Mouse (Mus musculus) adrenal gland, postnatal 25 days (tissue): ENCODE data around the gene Ptpre. TPM values are rescaled to one million over a fixed set of nuclear protein-coding genes. Genes with fewer than 3 reads are reported as not detected.
A peak's percentile ranks its signal among the peaks of the same experiment; 100 is the strongest.
"Not testable (repeated sequence)": the region's sequence is repeated elsewhere in the genome, so short reads cannot be mapped to it uniquely, and the experiment has no call there.

ENCODE experiments used
- DNase-seq: peaks from one replicate; pipeline ENCODE4 v3.0.0; 2021; ENCODE audit warnings: mixed read lengths
- total RNA-seq: library from RNA; stranded (reverse); gene quantifications from 2 replicates; pipeline ENCODE4 v1.2.3, GENCODE M21; 2021

Gene Ptpre
- total RNA-seq, 1 experiment from 2014 or later = 6.5 TPM

DNA sequence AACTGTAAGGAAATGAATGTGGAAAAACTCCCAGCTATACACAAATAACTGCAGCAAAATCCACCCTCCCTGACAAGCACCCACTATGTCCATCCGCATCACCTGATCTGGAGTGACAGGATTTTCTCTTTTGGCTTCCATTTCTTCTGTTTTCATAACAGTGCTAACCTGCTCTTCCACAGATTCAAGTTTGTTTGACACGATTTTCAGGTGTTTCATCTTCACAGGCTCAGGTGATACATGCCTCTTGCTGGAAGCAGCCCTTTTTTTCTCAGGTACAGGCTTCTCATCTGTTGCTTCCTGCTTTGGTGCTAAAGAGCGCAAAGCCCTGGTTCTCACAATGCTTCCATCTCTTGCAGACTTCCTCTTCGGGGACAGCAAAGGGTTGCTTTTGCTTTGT is 156.8 kb downstream of the Ptpre start:
- DNase-seq = no peak

DNA sequence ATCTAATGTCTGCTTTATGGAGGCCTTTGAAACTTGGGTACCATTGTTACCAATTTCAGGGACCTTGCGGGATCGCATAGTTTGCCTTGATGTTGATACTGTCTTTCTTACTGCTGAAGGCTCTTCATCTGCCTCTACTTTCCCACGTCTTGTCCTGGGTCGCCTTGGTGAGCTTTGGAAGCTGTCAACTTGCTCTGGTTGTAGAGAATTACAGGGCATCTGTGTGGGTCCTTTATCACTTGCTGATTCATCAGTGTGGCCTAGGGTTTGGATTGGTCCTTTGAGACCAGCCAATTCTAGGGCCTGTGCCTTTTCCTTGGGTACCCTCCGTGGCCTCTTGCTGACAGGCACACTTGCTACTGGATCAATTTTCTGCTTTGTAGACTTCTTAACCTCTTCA is 157.5 kb downstream of the Ptpre start:
- DNase-seq = no peak

- DNase-seq = no peak
Measured at GRCm38 (mm10) chr7:135696127-135696526, 158.8 kb downstream of the Ptpre start.

DNA sequence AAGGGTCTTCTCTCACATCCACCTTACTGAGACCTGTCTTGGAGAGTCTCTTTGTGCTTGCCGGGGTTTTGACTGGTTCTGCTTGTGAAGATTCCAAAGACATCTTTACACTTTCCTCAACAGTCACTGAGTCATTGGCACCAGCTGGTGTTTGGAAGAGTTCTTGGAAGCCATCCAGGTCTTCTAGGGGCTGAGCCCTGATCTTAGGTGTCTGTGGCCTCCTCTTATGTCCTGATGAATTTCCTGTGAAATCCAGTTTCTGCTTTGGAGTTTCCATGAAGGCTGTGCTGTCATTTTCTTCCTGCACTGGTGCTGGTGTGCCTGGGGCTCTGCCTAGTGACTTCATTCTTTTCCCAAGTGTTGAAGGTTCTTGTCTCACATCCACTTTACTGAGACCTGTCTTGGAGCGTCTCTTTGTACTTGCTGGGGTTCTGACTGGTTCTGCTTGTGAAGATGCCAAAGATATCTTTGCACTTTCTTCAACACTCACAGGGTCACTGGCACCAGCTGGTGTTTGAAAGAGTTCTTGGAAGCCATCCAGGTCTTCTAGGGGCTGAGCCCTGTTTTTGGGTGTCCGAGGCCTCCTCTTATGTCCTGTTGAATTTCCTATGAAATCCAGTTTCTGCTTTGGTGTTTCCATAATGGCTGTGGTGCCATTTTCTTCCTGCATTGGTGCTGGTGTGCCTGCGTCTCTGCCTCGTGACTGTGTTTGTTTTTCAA is 159.9 kb downstream of the Ptpre start:
- not testable (repeated sequence) for DNase-seq

- DNase-seq = no peak
Measured at GRCm38 (mm10) chr7:135698362-135698761, 161.1 kb downstream of the Ptpre start.

DNA sequence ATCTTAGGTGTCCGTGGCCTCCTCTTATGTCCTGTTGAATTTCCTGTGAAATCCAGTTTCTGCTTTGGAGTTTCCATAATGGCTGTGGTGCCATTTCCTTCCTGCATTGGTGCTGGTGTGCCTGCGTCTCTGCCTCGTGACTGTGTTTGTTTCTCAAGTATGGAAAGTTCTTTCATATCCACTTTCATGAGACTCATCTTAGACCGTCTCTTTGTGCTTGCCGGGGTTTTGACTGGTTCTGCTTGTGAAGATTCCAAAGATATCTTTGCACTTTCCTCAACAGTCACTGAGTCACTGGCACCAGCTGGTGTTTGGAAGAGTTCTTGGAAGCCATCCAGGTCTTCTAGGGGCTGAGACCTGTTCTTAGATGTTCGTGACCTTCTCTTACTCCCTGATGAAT is 162.1 kb downstream of the Ptpre start:
- not testable (repeated sequence) for DNase-seq

GRCm38 (mm10) chr7:135703600-135704148 is 166.4 kb downstream of the Ptpre start:
- DNase-seq = no peak

GRCm38 (mm10) chr7:135704251-135704650 is 167.0 kb downstream of the Ptpre start:
- no peak for DNase-seq

DNA sequence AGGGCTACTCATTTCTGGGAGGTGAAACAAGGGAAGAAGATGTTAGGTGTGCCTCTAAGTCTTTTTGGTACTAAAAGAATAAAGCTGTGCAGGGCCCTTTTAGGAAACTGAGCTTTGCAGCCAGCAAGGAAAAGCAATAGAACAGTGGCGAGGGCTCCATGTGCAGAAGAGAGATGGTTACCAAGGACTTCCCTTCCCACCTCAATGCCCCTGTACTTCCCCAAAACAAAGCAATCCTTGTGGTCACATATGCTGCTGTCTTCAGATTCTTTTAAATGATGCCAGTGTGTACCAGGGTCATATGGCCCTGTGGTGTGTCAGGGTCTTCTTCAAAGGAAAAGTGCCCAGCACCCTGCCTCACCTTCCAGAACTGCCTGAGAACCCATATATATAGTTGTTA is 167.8 kb downstream of the Ptpre start:
- DNase-seq = no peak

DNA sequence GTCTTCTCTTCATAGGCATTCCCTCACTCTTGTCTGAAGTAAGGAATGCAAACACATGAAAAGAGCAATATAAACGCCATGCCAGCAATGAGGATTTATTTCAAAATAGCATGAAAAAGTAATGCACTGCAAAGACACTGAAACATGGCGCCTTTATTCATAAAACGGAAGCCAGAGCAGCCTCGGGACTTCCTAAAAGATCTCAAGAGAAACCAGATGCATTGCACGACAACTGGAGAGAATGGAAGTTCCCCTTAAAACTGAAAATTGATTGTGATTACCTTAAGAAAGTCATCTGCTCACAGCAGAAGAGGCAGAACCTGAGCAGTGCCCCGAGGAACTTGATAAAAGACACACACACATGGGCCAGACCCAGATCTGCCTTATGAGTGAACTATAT is 168.5 kb downstream of the Ptpre start:
- DNase-seq = no peak

GRCm38 (mm10) chr7:135710702-135711101 is 173.4 kb downstream of the Ptpre start:
- no peak for DNase-seq

DNA sequence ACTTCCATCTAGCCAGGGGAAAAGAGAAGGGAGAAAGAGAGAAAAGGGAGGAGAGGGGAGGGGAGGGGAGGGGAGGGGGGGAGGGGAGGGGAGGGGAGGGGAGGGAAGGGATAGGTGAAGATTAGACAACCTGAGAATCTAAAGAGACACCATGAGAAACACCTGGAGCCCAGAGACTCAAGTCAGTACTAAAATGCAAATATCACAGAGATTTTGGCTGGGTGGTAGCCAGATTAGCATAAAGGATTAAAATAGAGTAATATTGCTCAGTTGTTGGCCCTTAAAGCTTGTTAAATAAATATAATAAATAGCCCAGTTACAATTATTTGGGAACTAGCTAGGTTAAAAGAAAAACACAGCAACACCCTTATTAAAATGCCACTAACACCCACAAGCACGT is 175.3 kb downstream of the Ptpre start:
- DNase-seq = no peak

DNA sequence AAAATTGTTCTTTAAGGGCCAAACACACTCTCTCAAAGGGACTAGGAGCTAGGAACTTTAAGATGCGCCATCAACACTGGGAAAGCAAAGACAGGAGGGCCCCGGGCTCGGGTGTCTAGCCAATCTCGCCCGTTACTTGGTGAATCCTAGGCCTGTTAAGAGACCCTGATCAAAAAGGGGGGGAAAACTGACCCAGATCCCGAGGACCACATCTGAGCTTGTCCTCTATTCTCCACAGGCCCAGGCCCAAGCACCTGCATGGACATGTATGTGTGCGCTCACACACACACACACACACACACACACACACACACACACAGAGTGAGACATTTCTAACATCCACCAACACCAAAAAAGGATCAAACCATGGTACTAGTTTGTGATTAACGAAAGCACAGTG is 176.0 kb downstream of the Ptpre start:
- no peak for DNase-seq

- no peak for DNase-seq
Measured at GRCm38 (mm10) chr7:135715166-135715565, 177.9 kb downstream of the Ptpre start.

DNA sequence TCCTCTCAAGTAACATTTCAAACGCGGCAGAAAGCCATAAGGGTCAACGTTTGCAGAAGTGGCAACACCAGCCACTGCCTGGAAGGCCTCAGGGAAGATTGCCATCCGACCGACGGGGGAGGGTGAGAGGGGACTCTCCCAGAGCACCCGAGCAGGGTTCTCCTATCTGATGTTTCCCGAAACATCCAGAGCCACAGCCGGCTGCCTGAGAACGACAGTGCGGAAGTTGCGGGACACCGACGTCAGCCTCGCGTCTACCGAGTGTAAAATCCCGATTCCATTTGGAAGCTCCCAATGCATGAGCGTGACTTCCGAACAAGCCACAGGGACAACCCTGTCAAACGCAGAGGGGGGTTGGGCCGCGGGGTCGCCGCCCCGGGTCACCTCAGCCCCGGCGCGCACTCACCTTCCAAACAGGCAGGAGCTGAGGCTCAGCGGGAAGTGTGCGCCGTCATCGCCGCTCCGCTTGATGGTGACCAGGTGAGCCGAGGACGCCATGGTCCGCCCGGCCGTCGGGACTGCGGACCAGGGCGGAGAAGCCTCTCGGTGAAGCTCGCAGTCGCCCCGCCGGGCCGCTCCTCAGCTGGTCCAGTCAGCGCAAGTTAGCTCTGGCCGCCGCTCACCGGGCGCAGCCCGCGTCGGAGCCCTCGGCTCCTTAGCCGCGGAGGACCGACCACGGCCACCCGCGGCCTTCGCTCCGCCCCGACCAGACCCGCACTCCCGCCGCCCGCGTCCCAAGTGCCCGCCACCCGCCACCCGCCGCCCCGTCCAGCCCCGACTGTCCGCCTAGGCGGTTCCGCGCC is 178.6 kb downstream of the Ptpre start, which contains the start of gene Mki67:
TSS of gene Mki67 (minus strand) at position 720 of the 803 bp plus-strand sequence.
- DNase-seq = peak; percentile 23

GRCm38 (mm10) chr7:135716445-135716877 is 179.2 kb downstream of the Ptpre start:
- DNase-seq = peak; percentile 90

DNA sequence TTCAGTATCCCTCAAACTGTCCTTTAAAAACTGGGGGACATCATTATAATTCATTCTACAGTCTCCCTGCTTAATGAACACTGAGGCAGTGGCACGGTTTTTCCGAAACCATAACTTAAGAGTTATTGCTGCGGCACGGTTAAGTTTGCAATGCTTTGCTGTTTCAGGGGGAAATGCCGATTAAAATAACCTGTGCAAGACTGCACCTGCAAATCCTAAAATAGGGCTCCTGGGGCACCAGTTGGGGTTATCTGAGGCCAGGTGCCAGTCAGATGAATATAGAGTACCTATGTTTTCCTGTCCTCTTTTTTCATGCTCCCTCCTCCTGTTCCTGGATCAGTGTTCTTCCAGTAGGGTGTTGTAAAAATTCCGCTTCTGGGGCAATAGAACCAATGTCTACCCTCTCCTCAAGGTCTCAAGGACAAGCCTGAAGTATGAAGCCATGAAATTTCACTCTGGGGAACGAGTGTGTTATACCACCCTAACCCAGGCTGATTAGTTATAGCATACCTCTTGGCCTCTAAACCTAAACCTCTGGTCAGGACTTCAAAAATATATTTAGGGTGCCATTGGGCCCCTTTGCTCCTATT is 179.8 kb downstream of the Ptpre start:
- DNase-seq = no peak

GRCm38 (mm10) chr7:135721436-135721992 is 184.2 kb downstream of the Ptpre start:
- DNase-seq = no peak

DNA sequence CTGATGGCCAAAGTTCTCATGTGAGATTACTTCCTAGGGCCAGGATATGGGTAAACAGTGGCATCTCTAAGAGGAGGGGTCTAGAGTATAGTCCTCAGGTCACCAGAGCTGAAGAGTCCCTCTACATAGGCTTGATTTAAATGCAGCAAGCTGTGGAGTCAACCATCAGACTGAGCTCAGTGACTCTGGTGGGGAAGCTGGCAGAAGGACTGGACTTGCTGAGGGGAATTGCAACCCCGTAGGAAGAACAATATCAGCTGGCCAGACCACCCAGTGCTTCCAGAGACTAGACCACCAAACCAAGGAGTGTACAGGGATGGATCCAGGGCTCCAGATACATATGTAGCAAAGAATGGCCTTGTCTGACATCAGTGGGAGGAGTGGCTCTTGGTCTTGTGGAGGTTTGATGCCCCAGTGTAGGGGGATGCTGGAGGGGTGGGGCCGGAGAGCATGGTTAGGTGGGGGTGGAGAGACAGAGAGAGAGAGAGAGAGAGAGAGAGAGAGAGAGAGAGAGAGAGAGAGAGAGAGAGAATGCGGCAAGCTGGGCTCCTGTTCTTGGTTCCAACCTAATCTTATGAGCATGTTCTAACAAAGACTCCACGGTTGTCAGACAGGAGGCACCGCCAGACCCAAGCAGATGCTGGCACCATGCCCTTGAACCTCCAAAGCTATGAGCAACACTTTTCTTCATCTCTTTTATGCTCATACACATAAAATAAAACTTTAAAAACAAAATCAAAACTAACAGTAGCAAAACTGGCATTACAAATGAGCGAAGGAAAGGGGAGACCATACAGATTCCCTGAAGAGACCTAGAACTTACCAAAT is 184.9 kb downstream of the Ptpre start:
- DNase-seq = no peak

DNA sequence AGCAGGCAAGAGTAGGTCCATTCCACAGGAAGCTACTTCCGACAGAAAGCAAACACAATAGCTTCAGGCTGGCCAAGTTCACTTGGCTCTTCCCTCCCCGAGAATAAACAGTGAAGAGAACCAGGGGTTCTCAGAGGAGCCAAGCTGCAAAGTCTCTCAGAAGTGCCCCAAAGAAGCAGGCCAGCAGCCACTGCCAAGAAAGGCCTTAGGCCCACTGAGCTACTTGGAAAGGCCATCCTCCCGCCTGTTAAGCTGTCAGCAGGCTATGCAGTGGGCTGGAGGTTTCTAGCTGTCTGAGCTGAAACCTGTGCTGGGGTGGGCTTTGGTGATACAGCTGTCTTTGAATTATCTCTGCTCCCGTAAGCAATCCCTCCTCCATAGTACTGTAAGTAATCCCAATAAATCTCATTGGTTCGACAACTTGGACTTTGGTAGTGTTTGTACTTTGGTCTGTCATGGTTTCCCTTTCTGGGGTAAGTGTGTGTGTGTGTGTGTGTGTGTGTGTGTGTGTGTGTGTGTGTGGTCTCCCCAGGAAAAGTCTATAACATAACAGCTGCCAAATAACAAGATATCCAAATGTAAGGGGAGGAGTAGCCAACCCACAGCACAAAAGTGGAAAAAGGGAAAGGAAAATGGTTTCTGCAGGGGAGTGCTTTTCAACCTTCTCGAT is 186.5 kb downstream of the Ptpre start:
- DNase-seq = no peak

DNA sequence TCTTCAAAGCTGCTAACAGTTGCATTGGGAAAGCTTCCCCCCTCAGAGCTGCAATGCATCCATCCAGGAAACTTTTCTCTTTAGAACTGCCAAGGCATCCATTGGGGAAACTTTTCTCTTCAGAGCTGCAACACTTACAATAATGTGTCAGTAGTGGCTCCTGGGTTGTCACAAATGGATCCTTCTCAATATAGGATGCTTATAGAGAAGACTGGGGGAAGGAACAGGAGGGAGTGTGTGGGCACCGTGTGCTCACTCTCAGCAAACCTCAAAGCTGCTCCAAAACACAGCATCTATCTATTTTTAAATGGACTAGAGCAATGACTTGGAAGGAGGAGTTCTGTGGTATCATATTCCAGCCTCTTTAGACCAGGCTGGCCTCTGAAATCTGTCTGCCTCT is 189.4 kb downstream of the Ptpre start:
- DNase-seq = no peak
